Mouse (Mus musculus): ENCODE measurements around the gene Vps18. TPM values are rescaled to one million over a fixed set of nuclear protein-coding genes. Genes with fewer than 3 reads are reported as not detected.

Gene Vps18
- 21.6 and 28.9 TPM in 2 replicates for polyA plus RNA-seq (2012)

DNA sequence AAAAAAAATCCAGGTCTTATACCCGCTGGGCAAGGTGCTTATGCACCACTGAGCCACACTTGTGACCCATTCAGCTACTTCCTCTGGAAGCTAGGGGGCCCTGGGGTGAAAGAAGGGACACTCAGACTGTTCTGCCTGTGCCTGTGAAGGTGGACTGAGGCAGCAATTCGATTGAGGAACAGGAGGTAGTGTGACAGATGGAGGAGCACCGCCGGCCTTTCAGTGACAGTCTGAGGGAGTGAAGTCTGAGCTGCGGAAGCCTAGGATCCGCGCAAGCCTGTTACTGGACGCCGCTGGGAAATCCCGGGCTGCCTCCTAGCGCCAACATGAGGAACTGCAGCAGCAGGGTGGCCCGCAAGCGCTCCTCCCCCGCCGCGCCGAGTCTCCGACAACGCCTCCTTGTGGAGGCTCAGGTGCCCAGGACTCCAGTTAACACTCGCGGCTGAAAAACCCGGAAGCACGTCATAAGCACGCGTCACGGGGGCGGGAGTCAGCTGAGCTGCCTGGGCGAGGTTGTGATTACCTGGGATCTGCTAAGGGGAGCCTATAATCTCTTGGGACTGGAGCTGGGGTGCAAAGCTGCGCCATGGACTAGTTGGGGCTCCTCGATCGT is at the start of gene Vps18:
Vps18 (plus strand) TSS at position 471 of the 613 bp plus-strand sequence.

DNA sequence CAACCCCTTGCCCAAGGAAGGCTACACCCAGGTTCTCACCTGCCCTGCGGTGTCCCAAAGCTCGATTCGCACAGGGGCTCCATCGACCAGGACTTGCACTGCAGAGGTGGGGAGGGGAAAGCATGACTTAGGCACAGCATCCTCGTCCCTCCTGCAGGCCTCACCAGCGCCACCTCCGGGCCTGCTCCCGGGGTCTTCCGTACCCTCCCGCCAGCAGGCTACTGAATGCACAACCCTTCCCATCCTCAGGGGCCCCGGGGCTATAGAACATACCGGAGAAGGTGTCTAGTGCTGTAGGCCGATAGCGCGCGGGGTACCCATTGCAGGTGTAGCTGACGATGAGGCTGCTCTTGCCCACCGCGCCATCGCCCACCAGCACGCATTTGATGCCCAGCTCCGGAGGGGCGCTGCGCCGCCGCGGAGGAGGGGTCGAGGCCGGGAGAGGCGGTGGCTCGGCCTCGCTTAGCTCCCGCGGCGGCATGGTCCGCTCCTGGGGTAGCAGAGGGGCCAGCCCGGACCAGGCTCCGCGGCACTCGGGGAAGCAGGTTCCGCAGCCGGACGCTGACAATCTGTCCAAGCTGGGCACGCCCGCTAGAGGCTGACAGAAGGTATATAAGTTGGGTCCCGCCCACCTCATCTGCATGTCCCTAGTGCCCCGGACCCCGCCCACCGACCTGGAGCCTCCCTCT is 17.8 kb upstream of the Vps18 start, which contains the start of gene Rhov:
Rhov (minus strand) TSS at position 630 of the 689 bp plus-strand sequence.

DNA sequence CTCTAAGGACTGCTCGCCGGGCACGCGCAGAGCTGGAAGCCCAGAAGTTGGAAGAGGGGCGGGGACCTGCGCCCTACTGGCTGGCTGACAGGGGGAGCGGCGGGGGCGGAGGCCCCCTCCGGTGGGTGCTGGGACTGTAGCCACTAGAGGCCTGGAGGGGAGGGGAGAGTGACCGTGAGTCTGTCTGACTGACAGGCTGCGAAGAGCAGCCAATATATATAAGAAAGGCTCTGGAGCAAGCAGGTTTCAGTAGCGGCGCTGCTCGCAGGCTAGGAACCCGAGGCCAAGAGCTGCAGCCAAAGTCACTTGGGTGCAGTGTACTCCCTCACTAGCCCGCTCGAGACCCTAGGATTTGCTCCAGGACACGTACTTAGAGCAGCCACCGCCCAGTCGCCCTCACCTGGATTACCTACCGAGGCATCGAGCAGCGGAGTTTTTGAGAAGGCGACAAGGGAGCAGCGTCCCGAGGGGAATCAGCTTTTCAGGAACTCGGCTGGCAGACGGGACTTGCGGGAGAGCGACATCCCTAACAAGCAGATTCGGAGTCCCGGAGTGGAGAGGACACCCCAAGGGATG is 37.1 kb downstream of the Vps18 start, which contains the start of gene Dll4:
Dll4 (plus strand) TSS at position 217 of the 576 bp plus-strand sequence.

Other genes with a start within 250 kb of the Vps18 start
- gene Knl1, start 241.6 kb upstream of the Vps18 start, polyA plus RNA-seq (2012), result 1.8 and 3.0 TPM in 2 replicates
- 62.4 and 71.8 TPM in 2 replicates for gene Rad51, start 175.9 kb upstream of the Vps18 start, polyA plus RNA-seq (2012)
- gene Rmdn3, start 131.7 kb upstream of the Vps18 start, polyA plus RNA-seq (2012), result 19.1 and 34.0 TPM in 2 replicates
- gene Gchfr, start 121.0 kb upstream of the Vps18 start, polyA plus RNA-seq (2012), result 2.9 and 4.2 TPM in 2 replicates
- gene Gm14137, start 114.2 kb upstream of the Vps18 start, polyA plus RNA-seq (2012), result 0.19 and 0.37 TPM in 2 replicates
- 73.7 and 74.2 TPM in 2 replicates for gene Zfyve19, start 80.1 kb upstream of the Vps18 start, polyA plus RNA-seq (2012)
- gene Dnajc17, start 79.9 kb upstream of the Vps18 start, polyA plus RNA-seq (2012), result 31.7 and 37.9 TPM in 2 replicates
- not detected in 2 replicates for gene Ppp1r14d, start 58.8 kb upstream of the Vps18 start, polyA plus RNA-seq (2012)
- gene Spint1, start 51.4 kb upstream of the Vps18 start, polyA plus RNA-seq (2012), result 0.15 and 0.16 TPM in 2 replicates
- 1.7 and 1.9 TPM in 2 replicates for gene Rhov, start 17.5 kb upstream of the Vps18 start, polyA plus RNA-seq (2012)
- gene Dll4, start 37.0 kb downstream of the Vps18 start, polyA plus RNA-seq (2012), result 0.42 and 0.61 TPM in 2 replicates
- 7.4 and 8.4 TPM in 2 replicates for gene Chac1, start 62.5 kb downstream of the Vps18 start, polyA plus RNA-seq (2012)
- gene Ino80, start 188.9 kb downstream of the Vps18 start, polyA plus RNA-seq (2012), result 6.8 and 8.1 TPM in 2 replicates

Data from megakaryocyte-erythroid progenitor cell, adult 5 weeks (primary cell).